Mouse (Mus musculus): ENCODE results near the gene Gba. TPM values are rescaled to one million over a fixed set of nuclear protein-coding genes. Genes with fewer than 3 reads are reported as not detected.

The Gba gene
- total and polyA plus RNA-seq, 2 experiments from 2014 or later = 20.1 to 36.2 TPM

GRCm38 (mm10) chr3:89178107-89178385 lies 24.7 kb upstream of the Gba start:
- DNase-seq (ENCODE audit: low spot score) (no peak), ATAC-seq (ENCODE audit: insufficient read depth, low read depth) (no peak)
- Histone ChIP-seq H3K27me3 (ENCODE audit: control insufficient read depth, insufficient read depth, low read length) (no peaks in the 10 kb centered on the region), H3K4me2 (ENCODE audit: low read depth, low read length) (peak overlapping the region; percentile 83), H3K9me3 (replicated peaks; ENCODE audit: control insufficient read depth, low read length) (no peaks in the 10 kb centered on the region), H3K9ac (replicated peaks; ENCODE audit: low read depth, low read length) (peak overlapping the region; percentile 80), H3K27ac (ENCODE audit: low read depth) (peak overlapping the region; percentile 69), H3K4me3 (ENCODE audit: low read depth, low read length) (peak overlapping the region; percentile 79), H3K4me1 (ENCODE audit: control insufficient read depth, insufficient read depth) (peaks cover 9% of the 10 kb centered on the region), H3K36me3 (replicated peaks; ENCODE audit: control insufficient read depth, insufficient read depth, low read length) (peaks cover 69% of the 10 kb centered on the region)
- TF ChIP-seq CTCF (IDR thresholded peaks at IDR 0.05; ENCODE audit: low read depth) (no peak), EP300 (IDR thresholded peaks at IDR 0.05; ENCODE audit: low read depth) (no peak)
- 4% methylated on average over 6 of the region's 6 CpGs for WGBS

GRCm38 (mm10) chr3:89179056-89179455 lies 23.7 kb upstream of the Gba start:
- peaks cover 59% of the 10 kb centered on the region for H3K36me3 ChIP-seq (replicated peaks; ENCODE audit: control insufficient read depth, insufficient read depth, low read length)
- H3K9ac ChIP-seq (replicated peaks; ENCODE audit: low read depth, low read length) = no peak overlapping the region
- WGBS = 88% methylated on average over 11 of the region's 11 CpGs
- H3K9me3 ChIP-seq (replicated peaks; ENCODE audit: control insufficient read depth, low read length) = no peaks in the 10 kb centered on the region
- no peak overlapping the region for H3K4me2 ChIP-seq (ENCODE audit: low read depth, low read length)
- TF ChIP-seq CTCF (IDR thresholded peaks at IDR 0.05; ENCODE audit: low read depth) = no peak
- no peak for TF ChIP-seq EP300 (IDR thresholded peaks at IDR 0.05; ENCODE audit: low read depth)
- H3K4me3 ChIP-seq (ENCODE audit: low read depth, low read length) = no peak overlapping the region
- H3K27ac ChIP-seq (ENCODE audit: low read depth) = no peak overlapping the region
- ATAC-seq (ENCODE audit: insufficient read depth, low read depth) = no peak
- peaks cover 16% of the 10 kb centered on the region for H3K4me1 ChIP-seq (ENCODE audit: control insufficient read depth, insufficient read depth)
- no peak for DNase-seq (ENCODE audit: low spot score)
- no peaks in the 10 kb centered on the region for H3K27me3 ChIP-seq (ENCODE audit: control insufficient read depth, insufficient read depth, low read length)

GRCm38 (mm10) chr3:89181749-89182500 lies 20.8 kb upstream of the Gba start:
- Histone ChIP-seq H3K36me3 (replicated peaks; ENCODE audit: control insufficient read depth, insufficient read depth, low read length) (peaks cover 32% of the 10 kb centered on the region), H3K4me2 (ENCODE audit: low read depth, low read length) (no peak overlapping the region), H3K9ac (replicated peaks; ENCODE audit: low read depth, low read length) (no peak overlapping the region), H3K27ac (ENCODE audit: low read depth) (no peak overlapping the region), H3K9me3 (replicated peaks; ENCODE audit: control insufficient read depth, low read length) (no peaks in the 10 kb centered on the region), H3K4me1 (ENCODE audit: control insufficient read depth, insufficient read depth) (peaks cover 16% of the 10 kb centered on the region), H3K4me3 (ENCODE audit: low read depth, low read length) (no peak overlapping the region), H3K27me3 (ENCODE audit: control insufficient read depth, insufficient read depth, low read length) (no peaks in the 10 kb centered on the region)
- WGBS = 90% methylated on average over 27 of the region's 27 CpGs
- DNase-seq (ENCODE audit: low spot score) (no peak), ATAC-seq (ENCODE audit: insufficient read depth, low read depth) (no peak)
- TF ChIP-seq CTCF (IDR thresholded peaks at IDR 0.05; ENCODE audit: low read depth) = no peak
- TF ChIP-seq EP300 (IDR thresholded peaks at IDR 0.05; ENCODE audit: low read depth) = no peak

GRCm38 (mm10) chr3:89182531-89183057 lies 20.1 kb upstream of the Gba start:
- Histone ChIP-seq H3K27ac (ENCODE audit: low read depth) (no peak overlapping the region), H3K4me1 (ENCODE audit: control insufficient read depth, insufficient read depth) (peaks cover 16% of the 10 kb centered on the region), H3K27me3 (ENCODE audit: control insufficient read depth, insufficient read depth, low read length) (no peaks in the 10 kb centered on the region), H3K4me3 (ENCODE audit: low read depth, low read length) (peak overlapping the region; percentile 56), H3K9me3 (replicated peaks; ENCODE audit: control insufficient read depth, low read length) (no peaks in the 10 kb centered on the region), H3K4me2 (ENCODE audit: low read depth, low read length) (peak overlapping the region; percentile 96), H3K36me3 (replicated peaks; ENCODE audit: control insufficient read depth, insufficient read depth, low read length) (peaks cover 32% of the 10 kb centered on the region), H3K9ac (replicated peaks; ENCODE audit: low read depth, low read length) (no peak overlapping the region)
- DNase-seq (ENCODE audit: low spot score) = no peak
- 36% methylated on average over 7 of the region's 7 CpGs for WGBS
- TF ChIP-seq CTCF (IDR thresholded peaks at IDR 0.05; ENCODE audit: low read depth) = no peak
- TF ChIP-seq EP300 (IDR thresholded peaks at IDR 0.05; ENCODE audit: low read depth) = no peak
- ATAC-seq (ENCODE audit: insufficient read depth, low read depth) = no peak

GRCm38 (mm10) chr3:89183058-89183958 lies 19.4 kb upstream of the Gba start, which contains the start of gene Fam189b:
Gene Fam189b (plus strand): TSS chr3:89183143.
- Histone ChIP-seq H3K4me1 (ENCODE audit: control insufficient read depth, insufficient read depth) (peaks cover 12% of the 10 kb centered on the region), H3K9ac (replicated peaks; ENCODE audit: low read depth, low read length) (peak within 1 kb of the TSS; percentile 59), H3K4me3 (ENCODE audit: low read depth, low read length) (peak within 1 kb of the TSS; percentile 56), H3K36me3 (replicated peaks; ENCODE audit: control insufficient read depth, insufficient read depth, low read length) (peaks cover 32% of the 10 kb centered on the region), H3K27me3 (ENCODE audit: control insufficient read depth, insufficient read depth, low read length) (no peaks in the 10 kb centered on the region), H3K27ac (ENCODE audit: low read depth) (peak within 1 kb of the TSS; percentile 16; the same call in 1 of the 2 replicates), H3K9me3 (replicated peaks; ENCODE audit: control insufficient read depth, low read length) (no peaks in the 10 kb centered on the region), H3K4me2 (ENCODE audit: low read depth, low read length) (peak within 1 kb of the TSS; percentile 96)
- DNase-seq (ENCODE audit: low spot score) = peak; percentile 84
- TF ChIP-seq EP300 (IDR thresholded peaks at IDR 0.05; ENCODE audit: low read depth) (no peak), CTCF (IDR thresholded peaks at IDR 0.05; ENCODE audit: low read depth) (no peak)
- peak; percentile 95 for ATAC-seq (ENCODE audit: insufficient read depth, low read depth)
- 5% methylated on average over 39 of the region's 39 CpGs for WGBS

Measured in heart, postnatal 0 days (tissue).